Mouse (Mus musculus): ENCODE measurements around the gene Tlr9. TPM values are rescaled to one million over a fixed set of nuclear protein-coding genes. Genes with fewer than 3 reads are reported as not detected.
A peak's percentile ranks its signal among the peaks of the same experiment; 100 is the strongest.

The Tlr9 gene
- polyA plus RNA-seq (2011; ENCODE audit: insufficient read depth, insufficient read length, low replicate concordance, missing spikeins): 0.56 and 3.6 TPM in 2 replicates

DNA sequence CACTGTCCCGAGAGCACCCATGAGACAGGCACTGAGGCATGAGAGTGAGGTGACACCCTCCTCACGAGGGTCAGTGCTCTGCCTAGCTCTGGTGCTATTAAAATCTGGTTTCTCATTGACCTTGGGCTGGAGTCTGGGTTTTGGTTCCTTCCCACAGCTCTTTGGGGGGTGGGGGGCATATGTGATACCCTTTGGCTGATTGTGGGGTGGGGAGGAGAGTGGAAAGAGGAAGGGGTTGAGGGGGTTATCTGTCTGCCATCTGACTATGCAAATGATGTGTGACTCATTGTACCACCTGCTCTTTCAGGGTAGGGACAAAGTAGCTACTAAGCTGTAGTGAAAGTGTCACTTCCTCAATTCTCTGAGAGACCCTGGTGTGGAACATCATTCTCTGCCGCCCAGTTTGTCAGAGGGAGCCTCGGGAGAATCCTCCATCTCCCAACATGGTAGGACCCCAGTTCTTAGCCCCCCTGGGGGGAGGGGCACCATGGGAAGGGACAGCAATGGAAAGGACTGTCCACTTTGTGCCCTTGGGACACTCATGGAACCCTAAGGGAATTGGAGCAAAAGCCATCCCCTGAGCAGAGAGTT, at the start of gene Tlr9:
TSS of gene Tlr9 (plus strand) at position 338 of the 591 bp plus-strand sequence.
- 2% methylated on average over 4 of the region's 4 CpGs for WGBS
- H3K4me1 ChIP-seq (ENCODE audit: control insufficient read depth, insufficient read depth, low read length): peaks cover 13% of the 10 kb centered on the region
- H3K27ac ChIP-seq (ENCODE audit: control insufficient read depth, insufficient read depth, low read depth, low read length, poor library complexity): peak within 1 kb of the TSS; percentile 88
- peak within 1 kb of the TSS; percentile 67 for H3K4me3 ChIP-seq (replicated peaks; ENCODE audit: control insufficient read depth, low read depth, low read length)
- no peak for TF ChIP-seq CTCF (IDR thresholded peaks at IDR 0.05; ENCODE audit: control insufficient read depth, insufficient read depth, low read length)
- TF ChIP-seq POLR2A (IDR thresholded peaks at IDR 0.05; ENCODE audit: borderline replicate concordance, control insufficient read depth, low read depth, low read length): 0 out of 2 replicates have a peak, but pooled peaks have one; percentile 14

DNA sequence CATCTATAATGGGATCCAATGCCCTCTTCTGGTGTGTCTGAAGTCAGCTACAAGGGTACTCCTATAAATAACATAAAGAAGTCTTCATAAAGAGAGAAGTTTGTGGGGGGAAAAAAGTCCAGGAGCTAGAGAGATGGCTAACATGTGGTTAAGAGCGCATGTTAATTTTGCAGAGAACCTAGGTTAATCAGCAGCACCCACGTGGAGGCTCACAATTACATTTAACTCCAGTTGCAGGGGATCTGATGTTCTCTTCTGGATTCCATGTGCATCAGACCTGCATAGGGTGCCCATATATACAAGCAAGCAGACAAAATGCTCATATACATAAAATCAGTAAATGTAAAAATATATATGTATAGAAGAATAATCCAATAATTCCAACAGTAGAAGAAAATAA, 49.0 kb upstream of the Tlr9 start:
- no peak for TF ChIP-seq CTCF (IDR thresholded peaks at IDR 0.05; ENCODE audit: control insufficient read depth, insufficient read depth, low read length)
- no peak for TF ChIP-seq POLR2A (IDR thresholded peaks at IDR 0.05; ENCODE audit: borderline replicate concordance, control insufficient read depth, low read depth, low read length)
- Histone ChIP-seq H3K4me1 (ENCODE audit: control insufficient read depth, insufficient read depth, low read length) (peaks cover 2% of the 10 kb centered on the region; the same call in 1 of the 2 replicates), H3K4me3 (replicated peaks; ENCODE audit: control insufficient read depth, low read depth, low read length) (no peak overlapping the region), H3K27ac (ENCODE audit: control insufficient read depth, insufficient read depth, low read depth, low read length, poor library complexity) (no peak overlapping the region)
- WGBS: 36% methylated on average over 2 of the region's 2 CpGs

- Histone ChIP-seq H3K27ac (ENCODE audit: control insufficient read depth, insufficient read depth, low read depth, low read length, poor library complexity) (no peak overlapping the region), H3K4me3 (replicated peaks; ENCODE audit: control insufficient read depth, low read depth, low read length) (no peak overlapping the region), H3K4me1 (ENCODE audit: control insufficient read depth, insufficient read depth, low read length) (peaks cover 2% of the 10 kb centered on the region; the same call in 1 of the 2 replicates)
- TF ChIP-seq POLR2A (IDR thresholded peaks at IDR 0.05; ENCODE audit: borderline replicate concordance, control insufficient read depth, low read depth, low read length) (no peak), CTCF (IDR thresholded peaks at IDR 0.05; ENCODE audit: control insufficient read depth, insufficient read depth, low read length) (no peak)
- WGBS: 29% methylated on average over 3 of the region's 3 CpGs
These were observed 46.7 kb upstream of the Tlr9 start for GRCm38 (mm10) chr9:106175552-106176200.

- H3K27ac ChIP-seq (ENCODE audit: control insufficient read depth, insufficient read depth, low read depth, low read length, poor library complexity): no peak overlapping the region
- peaks cover 2% of the 10 kb centered on the region; the same call in 1 of the 2 replicates for H3K4me1 ChIP-seq (ENCODE audit: control insufficient read depth, insufficient read depth, low read length)
- WGBS: 78% methylated on average over 5 of the region's 5 CpGs
- no peak overlapping the region for H3K4me3 ChIP-seq (replicated peaks; ENCODE audit: control insufficient read depth, low read depth, low read length)
- TF ChIP-seq POLR2A (IDR thresholded peaks at IDR 0.05; ENCODE audit: borderline replicate concordance, control insufficient read depth, low read depth, low read length) (no peak), CTCF (IDR thresholded peaks at IDR 0.05; ENCODE audit: control insufficient read depth, insufficient read depth, low read length) (no peak)
These were observed 45.6 kb upstream of the Tlr9 start for GRCm38 (mm10) chr9:106176769-106177168.

DNA sequence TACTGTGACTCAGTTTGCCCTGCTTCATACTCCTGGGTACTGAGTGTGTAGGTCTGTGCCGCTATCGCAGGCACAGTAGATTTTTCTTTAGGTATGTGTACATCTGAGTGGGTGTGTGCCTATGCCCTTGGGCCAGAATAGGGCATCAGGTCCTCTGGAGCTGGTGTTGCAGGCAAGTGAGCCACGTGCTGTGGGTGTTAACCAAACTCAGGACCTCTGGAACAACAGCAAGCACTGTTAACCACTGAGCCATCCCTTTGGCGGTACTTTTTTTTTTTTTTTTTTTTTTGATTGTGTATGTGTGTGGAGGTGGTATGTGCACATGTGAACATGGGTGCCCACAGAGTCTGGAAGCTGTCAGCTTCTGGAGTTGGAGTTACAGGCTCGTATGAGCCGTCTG, 44.6 kb upstream of the Tlr9 start:
- 89% methylated on average over 6 of the region's 6 CpGs for WGBS
- peaks cover 2% of the 10 kb centered on the region; the same call in 1 of the 2 replicates for H3K4me1 ChIP-seq (ENCODE audit: control insufficient read depth, insufficient read depth, low read length)
- no peak for TF ChIP-seq POLR2A (IDR thresholded peaks at IDR 0.05; ENCODE audit: borderline replicate concordance, control insufficient read depth, low read depth, low read length)
- H3K27ac ChIP-seq (ENCODE audit: control insufficient read depth, insufficient read depth, low read depth, low read length, poor library complexity): no peak overlapping the region
- H3K4me3 ChIP-seq (replicated peaks; ENCODE audit: control insufficient read depth, low read depth, low read length): no peak overlapping the region

DNA sequence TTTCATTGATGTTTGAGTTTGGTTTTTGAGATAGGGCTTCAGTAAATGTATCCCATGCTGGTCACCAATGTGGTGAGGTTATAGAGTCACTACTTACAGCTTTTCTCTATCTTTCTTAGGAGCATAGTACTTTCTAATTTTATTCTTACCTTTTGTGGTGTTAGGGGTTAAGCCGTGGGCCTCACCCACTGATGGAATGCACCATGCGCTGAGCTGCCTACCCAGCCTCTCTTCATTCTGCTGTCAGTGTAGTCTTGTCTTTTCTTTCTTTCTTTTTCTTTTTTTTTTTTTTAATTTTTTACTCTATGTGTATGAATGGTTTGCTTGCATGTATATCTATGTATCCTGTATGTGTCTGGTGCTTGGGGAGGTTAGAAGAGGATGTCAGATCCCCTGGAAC, 42.9 kb upstream of the Tlr9 start:
- TF ChIP-seq POLR2A (IDR thresholded peaks at IDR 0.05; ENCODE audit: borderline replicate concordance, control insufficient read depth, low read depth, low read length) (no peak), CTCF (IDR thresholded peaks at IDR 0.05; ENCODE audit: control insufficient read depth, insufficient read depth, low read length) (no peak)
- Histone ChIP-seq H3K27ac (ENCODE audit: control insufficient read depth, insufficient read depth, low read depth, low read length, poor library complexity) (no peak overlapping the region), H3K4me3 (replicated peaks; ENCODE audit: control insufficient read depth, low read depth, low read length) (no peak overlapping the region), H3K4me1 (ENCODE audit: control insufficient read depth, insufficient read depth, low read length) (no peaks in the 10 kb centered on the region; the same call in 1 of the 2 replicates)
- 97% methylated on average over 2 of the region's 2 CpGs for WGBS

- Histone ChIP-seq H3K4me3 (replicated peaks; ENCODE audit: control insufficient read depth, low read depth, low read length) (no peak overlapping the region), H3K4me1 (ENCODE audit: control insufficient read depth, insufficient read depth, low read length) (no peaks in the 10 kb centered on the region; the same call in 1 of the 2 replicates), H3K27ac (ENCODE audit: control insufficient read depth, insufficient read depth, low read depth, low read length, poor library complexity) (no peak overlapping the region)
- TF ChIP-seq CTCF (IDR thresholded peaks at IDR 0.05; ENCODE audit: control insufficient read depth, insufficient read depth, low read length): no peak
- no peak for TF ChIP-seq POLR2A (IDR thresholded peaks at IDR 0.05; ENCODE audit: borderline replicate concordance, control insufficient read depth, low read depth, low read length)
- 91% methylated on average over 3 of the region's 3 CpGs for WGBS
These were observed 42.4 kb upstream of the Tlr9 start for GRCm38 (mm10) chr9:106179964-106180363.

GRCm38 (mm10) chr9:106182146-106182545, 40.3 kb upstream of the Tlr9 start:
- 86% methylated on average over 4 of the region's 4 CpGs for WGBS
- Histone ChIP-seq H3K27ac (ENCODE audit: control insufficient read depth, insufficient read depth, low read depth, low read length, poor library complexity) (no peak overlapping the region), H3K4me3 (replicated peaks; ENCODE audit: control insufficient read depth, low read depth, low read length) (no peak overlapping the region), H3K4me1 (ENCODE audit: control insufficient read depth, insufficient read depth, low read length) (no peaks in the 10 kb centered on the region; the same call in 1 of the 2 replicates)
- TF ChIP-seq CTCF (IDR thresholded peaks at IDR 0.05; ENCODE audit: control insufficient read depth, insufficient read depth, low read length) (no peak), POLR2A (IDR thresholded peaks at IDR 0.05; ENCODE audit: borderline replicate concordance, control insufficient read depth, low read depth, low read length) (no peak)

Measured in bone marrow, adult 2 months (tissue).